Mouse (Mus musculus): ENCODE measurements around the gene Gm10100. TPM values are rescaled to one million over a fixed set of nuclear protein-coding genes. Genes with fewer than 3 reads are reported as not detected.

Gm10100 gene
- total and polyA plus RNA-seq, 3 experiments: not detected

GRCm38 (mm10) chr10:77729241-77729640, 3.0 kb downstream of the Gm10100 start:
- Histone ChIP-seq H3K9ac (ENCODE audit: control insufficient read depth, low read depth, low read length, poor library complexity, severe bottlenecking) (no peak overlapping the region), H3K4me1 (ENCODE audit: control insufficient read depth in 1 of 2, insufficient read depth in 2 of 2, low read length in 2 of 2) (no peaks in the 10 kb centered on the region), H3K27ac (ENCODE audit: control insufficient read depth, low read depth, low read length) (no peak overlapping the region), H3K9me3 (replicated peaks; ENCODE audit: insufficient read depth, low read length) (no peaks in the 10 kb centered on the region), H3K36me3 (ENCODE audit: control insufficient read depth in 1 of 2, insufficient read depth in 2 of 2, low read length in 2 of 2) (no peaks in the 10 kb centered on the region), H3K4me3 (ENCODE audit: control insufficient read depth in 1 of 2, insufficient read depth in 1 of 2, low read depth in 2 of 2, low read length in 2 of 2) (no peak overlapping the region), H3K27me3 (ENCODE audit: control insufficient read depth in 1 of 2, insufficient read depth in 2 of 2, low read length in 2 of 2) (peaks cover 5 to 10% of the 10 kb centered on the region in 2 experiments), H3K79me2 (ENCODE audit: control insufficient read depth, insufficient read depth, low read length, poor library complexity) (no peaks in the 10 kb centered on the region)
- peak; percentile 51 for DNase-seq (ENCODE audit: low read depth, low spot score)
- TF ChIP-seq ZC3H11A (IDR thresholded peaks at IDR 0.05; ENCODE audit: low read depth, low read length): peak; percentile 17
- no peak for TF ChIP-seq MAZ (IDR thresholded peaks at IDR 0.05; ENCODE audit: low read depth, low read length)
- no peak for TF ChIP-seq HCFC1 (IDR thresholded peaks at IDR 0.05; ENCODE audit: low read depth, low read length)
- TF ChIP-seq RAD21 (IDR thresholded peaks at IDR 0.05; ENCODE audit: low read depth, low read length): peak; percentile 26
- TF ChIP-seq ELF1 (IDR thresholded peaks at IDR 0.05; ENCODE audit: low read depth, low read length): no peak
- TF ChIP-seq SMC3 (IDR thresholded peaks at IDR 0.05; ENCODE audit: low read depth, low read length): peak; percentile 62
- TF ChIP-seq CTCF (IDR thresholded peaks at IDR 0.05 in 2 of 3, conservative IDR thresholded peaks at IDR 0.05 in 1 of 3; ENCODE audit: control insufficient read depth in 1 of 3, insufficient read depth in 1 of 3, low read depth in 2 of 3, low read length in 3 of 3, poor library complexity in 1 of 3, severe bottlenecking in 1 of 3): peak; percentile 74 to 91 (median 88)
- no peak for TF ChIP-seq MYC (IDR thresholded peaks at IDR 0.05; ENCODE audit: low read depth, low read length)

- no peak overlapping the region for H3K9ac ChIP-seq (ENCODE audit: control insufficient read depth, low read depth, low read length, poor library complexity, severe bottlenecking)
- DNase-seq (ENCODE audit: low read depth, low spot score): no peak
- no peak for TF ChIP-seq BHLHE40 (IDR thresholded peaks at IDR 0.05; ENCODE audit: borderline replicate concordance, low read depth, low read length)
- TF ChIP-seq MAX (IDR thresholded peaks at IDR 0.05; ENCODE audit: low read length): no peak
- TF ChIP-seq POLR2A (IDR thresholded peaks at IDR 0.05; ENCODE audit: control insufficient read depth in 1 of 2, insufficient read depth in 1 of 2, low read depth in 1 of 2, low read length in 2 of 2, poor library complexity in 1 of 2): no peak
- no peak for TF ChIP-seq RCOR1 (IDR thresholded peaks at IDR 0.05; ENCODE audit: low read depth, low read length)
- TF ChIP-seq ZC3H11A (IDR thresholded peaks at IDR 0.05; ENCODE audit: low read depth, low read length): no peak
- TF ChIP-seq UBTF (IDR thresholded peaks at IDR 0.05; ENCODE audit: borderline replicate concordance, insufficient read depth, low read depth, low read length): no peak
- no peak for TF ChIP-seq JUND (IDR thresholded peaks at IDR 0.05; ENCODE audit: low read depth, low read length)
- no peak for TF ChIP-seq GABPA (IDR thresholded peaks at IDR 0.05; ENCODE audit: low read depth, low read length)
- TF ChIP-seq MAFK (IDR thresholded peaks at IDR 0.05; ENCODE audit: borderline replicate concordance, low read depth, low read length): no peak
- no peak for TF ChIP-seq MEF2A (IDR thresholded peaks at IDR 0.05; ENCODE audit: extremely low read depth, insufficient replicate concordance, low read depth, low read length, poor library complexity, severe bottlenecking)
- TF ChIP-seq ZKSCAN1 (IDR thresholded peaks at IDR 0.05; ENCODE audit: low read depth, low read length): no peak
- no peak for TF ChIP-seq MXI1 (IDR thresholded peaks at IDR 0.05; ENCODE audit: low read depth, low read length)
- no peak for TF ChIP-seq NELFE (IDR thresholded peaks at IDR 0.05; ENCODE audit: low read depth, low read length)
- TF ChIP-seq CHD1 (IDR thresholded peaks at IDR 0.05; ENCODE audit: low read depth, low read length): no peak
- no peak for TF ChIP-seq ELF1 (IDR thresholded peaks at IDR 0.05; ENCODE audit: low read depth, low read length)
- TF ChIP-seq CTCF (IDR thresholded peaks at IDR 0.05 in 2 of 3, conservative IDR thresholded peaks at IDR 0.05 in 1 of 3; ENCODE audit: control insufficient read depth in 1 of 3, insufficient read depth in 1 of 3, low read depth in 2 of 3, low read length in 3 of 3, poor library complexity in 1 of 3, severe bottlenecking in 1 of 3): no peak
- TF ChIP-seq ZMIZ1 (IDR thresholded peaks at IDR 0.05; ENCODE audit: low read depth, low read length): no peak
- no peak for TF ChIP-seq ETS1 (IDR thresholded peaks at IDR 0.05; ENCODE audit: low read depth, low read length)
- no peaks in the 10 kb centered on the region for H3K4me1 ChIP-seq (ENCODE audit: control insufficient read depth in 1 of 2, insufficient read depth in 2 of 2, low read length in 2 of 2)
- H3K27me3 ChIP-seq (ENCODE audit: control insufficient read depth in 1 of 2, insufficient read depth in 2 of 2, low read length in 2 of 2): peaks cover 5 to 12% of the 10 kb centered on the region in 2 experiments
- no peak overlapping the region for H3K27ac ChIP-seq (ENCODE audit: control insufficient read depth, low read depth, low read length)
- no peaks in the 10 kb centered on the region for H3K79me2 ChIP-seq (ENCODE audit: control insufficient read depth, insufficient read depth, low read length, poor library complexity)
- no peak overlapping the region for H3K4me3 ChIP-seq (ENCODE audit: control insufficient read depth in 1 of 2, insufficient read depth in 1 of 2, low read depth in 2 of 2, low read length in 2 of 2)
- no peaks in the 10 kb centered on the region for H3K36me3 ChIP-seq (ENCODE audit: control insufficient read depth in 1 of 2, insufficient read depth in 2 of 2, low read length in 2 of 2)
- H3K9me3 ChIP-seq (replicated peaks; ENCODE audit: insufficient read depth, low read length): no peaks in the 10 kb centered on the region
Observed at GRCm38 (mm10) chr10:77735928-77736327, 9.6 kb downstream of the Gm10100 start.

Data from MEL (cell line).